Mouse (Mus musculus) bone marrow macrophage, adult 2 months (primary cell): ENCODE data around the gene Fam43b. TPM values are rescaled to one million over a fixed set of nuclear protein-coding genes. Genes with fewer than 3 reads are reported as not detected.

Experiments used
- H3K27ac ChIP-seq: 2 replicates; pipeline ENCODE4 v1.5.1; 2012; ENCODE audit warnings: low read depth, low read length; ENCODE audit not compliant: insufficient read depth
- H3K4me1 ChIP-seq: 2 replicates; pipeline ENCODE4 v1.6.1; 2012; ENCODE audit warnings: low read length; ENCODE audit not compliant: control insufficient read depth, insufficient read depth
- H3K4me3 ChIP-seq: 2 replicates; pipeline ENCODE4 v1.5.1; 2012; ENCODE audit warnings: mild to moderate bottlenecking, low read length, moderate library complexity; ENCODE audit not compliant: insufficient read depth
- CTCF ChIP-seq: IDR thresholded peaks from 2 replicates; pipeline ENCODE4 v1.5.1; 2012; ENCODE audit warnings: low read depth, mild to moderate bottlenecking, low read length, moderate library complexity
- POLR2A ChIP-seq: IDR thresholded peaks from 2 replicates; pipeline ENCODE4 v1.6.1; 2012; ENCODE audit warnings: mild to moderate bottlenecking, low read depth, low read length, borderline replicate concordance
- polyA plus RNA-seq: library from polyadenylated mRNA; stranded (reverse); fragments of >200 nt; gene quantifications from 2 replicates; pipeline ENCODE4 v1.2.4, GENCODE M21; 2012; ENCODE audit not compliant: missing spikeins, insufficient read depth, insufficient read length

Gene Fam43b
- polyA plus RNA-seq, 1 experiment: not detected

DNA sequence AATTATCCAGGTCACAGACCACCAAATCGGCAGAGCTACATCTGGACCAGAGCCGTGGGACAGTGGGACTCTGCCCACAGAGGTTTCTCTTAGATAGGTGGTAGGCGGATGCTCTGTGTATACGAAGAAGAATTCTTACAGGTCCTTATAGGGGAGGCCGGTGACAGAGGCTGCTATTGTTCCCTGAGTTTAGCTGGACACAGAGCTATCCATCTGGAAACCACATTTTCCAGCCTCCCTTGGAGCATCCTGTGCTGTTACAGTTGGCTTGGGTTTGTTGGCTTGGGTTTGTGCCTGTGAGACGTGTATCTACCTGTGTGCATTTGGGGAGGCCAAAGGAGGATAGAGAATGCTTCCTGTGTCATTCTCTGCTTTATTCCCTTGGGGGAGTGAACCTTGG is 43.6 kb downstream of the Fam43b start:
- Histone ChIP-seq H3K27ac (no peak overlapping the region), H3K4me1 (no peaks in the 10 kb centered on the region), H3K4me3 (no peak overlapping the region)
- TF ChIP-seq POLR2A (no peak), CTCF (no peak)

DNA sequence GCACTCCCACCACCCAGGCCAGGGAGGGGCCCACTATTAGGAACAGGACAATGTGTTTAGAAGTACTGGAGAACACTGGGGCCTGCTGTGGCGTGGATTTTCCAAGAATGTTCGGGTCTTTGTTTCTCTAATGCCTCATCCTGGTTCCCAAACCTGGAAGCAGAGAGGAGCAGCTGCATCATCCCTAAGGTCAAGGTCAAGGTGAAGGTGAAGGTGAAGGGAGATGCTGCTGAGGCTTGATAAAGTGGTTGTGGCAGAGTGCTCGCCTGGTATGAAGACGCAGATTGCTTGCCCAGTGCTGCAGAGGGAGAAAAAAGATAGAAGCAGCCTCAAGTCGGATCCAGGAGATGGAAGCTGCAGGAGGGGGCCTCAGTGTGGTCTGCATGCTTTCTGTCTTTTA is 44.5 kb downstream of the Fam43b start:
- Histone ChIP-seq H3K4me3 (no peak overlapping the region), H3K4me1 (no peaks in the 10 kb centered on the region), H3K27ac (no peak overlapping the region)
- TF ChIP-seq POLR2A (no peak), CTCF (no peak)

DNA sequence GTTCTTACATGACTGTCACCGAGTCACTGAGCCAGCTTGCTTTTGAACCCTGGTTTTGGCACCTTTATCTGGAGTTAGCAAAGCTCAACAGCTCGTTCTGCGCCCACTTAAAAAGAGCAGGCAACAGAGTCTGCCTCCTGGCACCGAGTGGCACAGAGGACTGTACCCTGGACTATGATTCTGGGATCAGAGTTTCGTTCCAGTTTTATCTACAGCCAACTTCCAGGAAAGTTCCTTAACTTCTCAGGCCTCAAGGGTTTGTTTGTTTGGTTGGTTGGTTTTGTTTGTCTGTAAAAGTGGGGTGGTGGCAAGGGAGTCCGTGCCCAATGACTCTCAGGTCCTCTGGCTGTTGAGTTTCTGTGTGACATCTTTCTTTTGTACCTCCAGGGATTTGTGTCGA is 47.6 kb downstream of the Fam43b start:
- TF ChIP-seq CTCF (no peak), POLR2A (no peak)
- H3K4me1 ChIP-seq: peaks cover 19% of the 10 kb centered on the region
- H3K4me3 ChIP-seq: no peak overlapping the region

DNA sequence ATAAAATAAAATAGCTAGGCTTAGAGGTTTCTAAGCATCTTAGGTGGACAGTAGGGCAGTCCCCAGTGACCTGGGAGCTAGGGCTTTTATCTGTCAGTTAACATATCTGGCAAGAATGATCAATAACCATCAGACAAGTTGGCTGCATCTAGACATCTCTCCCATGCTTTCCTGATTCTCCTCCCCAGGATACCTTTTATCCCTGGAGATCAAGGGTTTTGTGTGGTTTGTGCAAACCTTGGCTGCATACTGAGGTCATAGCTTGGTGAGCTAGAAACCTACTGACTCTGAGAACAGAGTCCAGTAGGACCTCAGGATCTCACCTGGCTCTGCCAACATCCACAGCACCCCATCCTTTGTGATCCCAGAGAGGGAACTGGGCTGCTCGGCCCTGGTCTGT is 49.0 kb downstream of the Fam43b start:
- H3K27ac ChIP-seq: no peak overlapping the region
- no peak overlapping the region for H3K4me3 ChIP-seq
- H3K4me1 ChIP-seq: peaks cover 25% of the 10 kb centered on the region
- no peak for TF ChIP-seq CTCF
- TF ChIP-seq POLR2A: no peak

More for the DNA sequence above, 47.6 kb downstream of the Fam43b start:
- H3K27ac ChIP-seq: no peak overlapping the region

DNA sequence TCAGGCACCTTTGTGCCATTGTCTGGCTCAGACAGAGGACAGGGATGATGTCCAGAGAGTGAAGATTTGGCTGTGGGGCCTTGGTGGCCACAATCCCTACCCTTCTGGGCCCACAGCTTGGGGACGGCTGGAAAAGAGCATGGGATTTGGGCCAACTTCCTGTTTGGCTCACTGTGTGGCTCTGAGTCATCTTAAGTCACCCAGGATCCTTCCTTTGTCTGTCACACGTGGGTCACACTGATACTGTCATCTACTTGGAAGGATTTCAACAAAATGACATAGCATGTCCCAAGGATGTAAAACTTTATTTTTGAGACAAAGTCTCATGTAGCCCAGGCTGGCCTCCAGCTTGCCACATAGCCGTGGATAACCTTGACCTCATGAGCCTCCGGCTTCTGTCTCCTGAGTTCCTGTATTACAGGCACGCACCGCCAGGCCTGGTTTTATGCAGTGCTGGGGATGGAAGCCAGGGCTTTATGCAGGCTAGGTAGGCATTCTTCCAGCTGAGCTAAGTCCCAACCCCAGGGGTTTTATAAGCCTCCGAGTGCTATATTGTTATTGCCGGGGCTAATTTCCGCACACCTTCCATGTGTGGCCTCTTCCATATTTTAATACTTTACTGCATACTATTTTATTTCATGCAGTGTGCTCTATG is 51.3 kb downstream of the Fam43b start:
- TF ChIP-seq POLR2A: no peak
- no peak for TF ChIP-seq CTCF
- no peak overlapping the region for H3K4me3 ChIP-seq
- peak overlapping the region; percentile 86 for H3K27ac ChIP-seq
- H3K4me1 ChIP-seq: peaks cover 32% of the 10 kb centered on the region

Other genes starting within 250 kb of the Fam43b start
- gene Hp1bp3, start 180.2 kb downstream of the Fam43b start, polyA plus RNA-seq: 141 TPM in 2 replicates
- gene Sh2d5, start 146.1 kb downstream of the Fam43b start, polyA plus RNA-seq: 0.16 TPM in 1 of 2 replicates, not detected in the other
- gene Kif17, start 146.1 kb downstream of the Fam43b start, polyA plus RNA-seq: not detected in 2 replicates
- gene Ddost, start 91.8 kb downstream of the Fam43b start, polyA plus RNA-seq: 112 and 119 TPM in 2 replicates
- 79.8 and 87.1 TPM in 2 replicates for gene Pink1, start 70.2 kb downstream of the Fam43b start, polyA plus RNA-seq
- not detected in 2 replicates for gene Cda, start 28.5 kb downstream of the Fam43b start, polyA plus RNA-seq
- 12.7 and 13.7 TPM in 2 replicates for gene Mul1, start 38.1 kb upstream of the Fam43b start, polyA plus RNA-seq
- gene Camk2n1, start 57.8 kb upstream of the Fam43b start, polyA plus RNA-seq: 0.12 and 0.17 TPM in 2 replicates
- not detected in 2 replicates for gene Vwa5b1, start 239.4 kb upstream of the Fam43b start, polyA plus RNA-seq